Mouse (Mus musculus): ENCODE measurements around the gene Fchsd2.

GRCm38 (mm10) chr7:101130646-101131045 is 38.0 kb downstream of the Fchsd2 start:
- TF ChIP-seq CTCF (IDR thresholded peaks at IDR 0.05; ENCODE audit: low read depth, low read length), result no peak
- no peak for TF ChIP-seq POLR2A (IDR thresholded peaks at IDR 0.05; ENCODE audit: extremely low read depth, insufficient read depth, low read length)
